Mouse (Mus musculus): ENCODE measurements around the gene Ereg. TPM values are rescaled to one million over a fixed set of nuclear protein-coding genes. Genes with fewer than 3 reads are reported as not detected.

Gene Ereg
- total RNA-seq, 1 experiment from 2014 or later = 0.23 TPM

GRCm38 (mm10) chr5:91103943-91104665 is 29.7 kb downstream of the Ereg start:
- no peak for ATAC-seq (ENCODE audit: extremely low read depth, insufficient number of reproducible peaks, low FRiP score, poor library complexity, severe bottlenecking)

- no peak for ATAC-seq (ENCODE audit: extremely low read depth, insufficient number of reproducible peaks, low FRiP score, poor library complexity, severe bottlenecking)
Measured at GRCm38 (mm10) chr5:91106248-91106647, 31.8 kb downstream of the Ereg start.

- ATAC-seq (ENCODE audit: extremely low read depth, insufficient number of reproducible peaks, low FRiP score, poor library complexity, severe bottlenecking) = no peak
Measured at GRCm38 (mm10) chr5:91110023-91110670, 35.7 kb downstream of the Ereg start.

GRCm38 (mm10) chr5:91111019-91111418 is 36.6 kb downstream of the Ereg start:
- ATAC-seq (ENCODE audit: extremely low read depth, insufficient number of reproducible peaks, low FRiP score, poor library complexity, severe bottlenecking) = no peak

- no peak for ATAC-seq (ENCODE audit: extremely low read depth, insufficient number of reproducible peaks, low FRiP score, poor library complexity, severe bottlenecking)
Measured at GRCm38 (mm10) chr5:91113967-91114366, 39.5 kb downstream of the Ereg start.

GRCm38 (mm10) chr5:91114574-91114973 is 40.2 kb downstream of the Ereg start:
- no peak for ATAC-seq (ENCODE audit: extremely low read depth, insufficient number of reproducible peaks, low FRiP score, poor library complexity, severe bottlenecking)

- ATAC-seq (ENCODE audit: extremely low read depth, insufficient number of reproducible peaks, low FRiP score, poor library complexity, severe bottlenecking) = no peak
Measured at GRCm38 (mm10) chr5:91118618-91119017, 44.2 kb downstream of the Ereg start.

GRCm38 (mm10) chr5:91123404-91123803 is 49.0 kb downstream of the Ereg start:
- no peak for ATAC-seq (ENCODE audit: extremely low read depth, insufficient number of reproducible peaks, low FRiP score, poor library complexity, severe bottlenecking)

- ATAC-seq (ENCODE audit: extremely low read depth, insufficient number of reproducible peaks, low FRiP score, poor library complexity, severe bottlenecking) = no peak
Measured at GRCm38 (mm10) chr5:91124140-91124539, 49.7 kb downstream of the Ereg start.

GRCm38 (mm10) chr5:91126623-91127022 is 52.2 kb downstream of the Ereg start:
- no peak for ATAC-seq (ENCODE audit: extremely low read depth, insufficient number of reproducible peaks, low FRiP score, poor library complexity, severe bottlenecking)

GRCm38 (mm10) chr5:91134961-91135360 is 60.5 kb downstream of the Ereg start:
- ATAC-seq (ENCODE audit: extremely low read depth, insufficient number of reproducible peaks, low FRiP score, poor library complexity, severe bottlenecking) = no peak

- no peak for ATAC-seq (ENCODE audit: extremely low read depth, insufficient number of reproducible peaks, low FRiP score, poor library complexity, severe bottlenecking)
Measured at GRCm38 (mm10) chr5:91138970-91139369, 64.5 kb downstream of the Ereg start.

- no peak for ATAC-seq (ENCODE audit: extremely low read depth, insufficient number of reproducible peaks, low FRiP score, poor library complexity, severe bottlenecking)
Measured at GRCm38 (mm10) chr5:91139446-91139873, 65.0 kb downstream of the Ereg start, which contains the start of gene Areg. TSS of gene Areg (plus strand) at chr5:91139599.

GRCm38 (mm10) chr5:91140896-91141448 is 66.5 kb downstream of the Ereg start:
- ATAC-seq (ENCODE audit: extremely low read depth, insufficient number of reproducible peaks, low FRiP score, poor library complexity, severe bottlenecking) = no peak

Other genes with a start within 250 kb of the Ereg start
- gene Cxcl1, start 183.4 kb upstream of the Ereg start, total RNA-seq (2017) = not detected in 2 replicates
- 76.6 and 85.8 TPM in 2 replicates for gene Cxcl2, start 170.8 kb upstream of the Ereg start, total RNA-seq (2017)
- gene Mthfd2l, start 143.5 kb upstream of the Ereg start, total RNA-seq (2017) = 5.5 and 7.7 TPM in 2 replicates
- not detected in 2 replicates for gene Epgn, start 47.2 kb upstream of the Ereg start, total RNA-seq (2017)
- gene Areg, start 65.0 kb downstream of the Ereg start, total RNA-seq (2017) = not detected in 2 replicates

All from neutrophil, adult 5-6 weeks (primary cell).